Mouse (Mus musculus): ENCODE measurements around the gene Ppfia1.

Gene Ppfia1

DNA sequence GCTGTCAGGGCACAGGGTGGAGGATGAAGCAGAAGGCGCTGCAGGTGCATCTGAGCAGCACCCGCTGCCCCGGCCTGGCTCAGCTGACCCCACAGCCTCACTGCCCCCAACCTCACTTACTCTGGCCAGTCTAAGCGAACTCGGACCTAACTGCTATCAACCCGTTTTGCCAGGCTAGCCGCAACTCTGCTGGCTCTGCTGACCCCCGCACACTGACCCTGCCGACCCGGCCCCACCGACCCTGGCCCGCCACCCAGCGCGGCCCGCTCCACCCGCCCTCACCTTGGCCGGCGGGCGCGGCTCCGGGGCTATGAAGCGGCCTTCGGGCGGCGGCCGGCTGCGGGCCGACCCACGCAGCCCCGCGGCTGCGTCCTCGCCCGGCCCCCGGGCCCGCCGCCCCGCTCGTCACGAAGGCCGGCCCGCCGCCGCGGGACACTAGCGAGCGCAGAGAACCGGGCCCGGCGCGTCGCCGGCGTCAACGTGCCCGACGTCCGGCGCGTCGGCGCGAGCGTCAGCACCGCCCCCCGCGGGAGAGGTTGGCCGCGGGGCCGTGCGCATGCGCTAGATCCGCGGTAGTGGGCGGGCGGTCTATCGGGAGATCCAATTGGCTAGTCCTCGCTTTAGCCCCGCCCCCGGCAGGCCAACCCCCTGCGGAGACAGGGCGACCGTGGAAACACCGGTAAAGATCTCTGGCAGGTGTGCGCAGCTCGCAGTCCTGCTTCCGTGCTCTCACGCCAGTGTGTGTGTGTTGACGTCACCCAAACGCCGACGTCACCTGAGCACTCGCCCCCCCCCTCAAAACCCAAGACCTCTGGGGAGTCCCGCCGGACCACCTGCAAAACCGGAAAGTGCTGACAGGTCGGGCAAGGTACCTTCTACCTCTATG lies at the start of gene Ppfia1:
Ppfia1 (minus strand) TSS at position 493 of the 886 bp plus-strand sequence.
- ChIA-PET POLR2A (interaction anchor here in 3 of 4 experiments (0.6 to 2.0 kb wide), 10 partner anchors 12 to 837 kb away, joined by 3 to 11 read pairs (median 3); partner anchors contain the start of gene Fadd (in 2 of the 3)), CTCF (interaction anchor here in 3 of 4 experiments (0.6 to 1.2 kb wide), 4 partner anchors 124 to 497 kb away, joined by 3 to 8 read pairs (median 3); no protein-coding TSS in a partner anchor)

DNA sequence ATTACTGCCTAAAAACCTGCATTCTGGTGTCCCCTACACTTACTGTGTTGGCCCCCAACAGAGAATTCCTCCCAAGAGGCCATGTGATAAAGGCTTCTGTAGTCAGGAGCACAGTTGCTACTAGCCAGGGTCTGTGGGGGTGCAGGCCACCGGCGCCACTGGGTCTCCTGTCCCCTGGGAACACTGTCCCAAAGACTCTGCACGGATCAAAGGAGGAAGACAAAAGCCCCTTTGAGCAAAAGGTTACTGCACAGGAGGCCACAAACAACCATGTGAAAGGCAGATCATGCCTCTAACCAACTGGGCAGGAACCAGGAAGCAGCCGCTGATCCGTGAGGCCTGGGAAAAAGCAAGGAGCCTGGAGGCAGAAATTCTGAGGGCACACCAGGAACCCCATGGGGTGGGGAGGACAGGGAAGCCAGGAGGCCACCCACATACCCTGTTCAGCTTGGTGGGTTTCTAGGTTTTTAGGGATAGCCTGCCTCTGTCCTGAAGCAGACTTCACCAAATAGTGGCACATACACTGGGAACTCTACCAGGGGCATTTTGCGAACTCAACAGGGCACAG lies 46.9 kb upstream of the Ppfia1 start:
- POLR2A ChIA-PET = no interaction called here
- CTCF ChIA-PET = interaction anchor here in 1 of 4 experiments (0.6 kb wide), 1 partner anchor 311 kb away, joined by 4 read pairs; no protein-coding TSS in a partner anchor

DNA sequence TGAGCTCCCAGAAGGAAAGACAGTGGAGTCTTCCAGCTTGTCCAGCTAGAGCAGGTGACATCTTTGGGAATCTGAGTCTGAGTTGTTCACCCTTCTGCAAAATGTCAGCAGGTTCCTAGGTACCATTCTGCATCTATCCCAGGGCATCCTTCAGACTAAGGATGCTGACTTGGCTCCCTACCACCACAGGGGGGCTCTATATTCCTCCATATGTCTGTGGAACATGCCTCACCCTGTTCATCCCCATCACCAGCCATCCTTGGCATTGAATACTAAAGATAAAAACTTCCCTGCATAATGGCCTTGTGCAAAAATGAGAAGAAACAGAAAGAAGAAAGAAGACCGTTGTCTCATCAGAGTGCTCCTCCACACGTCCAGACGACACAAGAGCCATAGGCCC lies 36.0 kb upstream of the Ppfia1 start:
- CTCF ChIA-PET = interaction anchor here in 1 of 4 experiments (0.7 to 6.8 kb wide), 2 partner anchors 186 to 214 kb away, joined by 3 to 109 read pairs; no protein-coding TSS in a partner anchor
- POLR2A ChIA-PET = interaction anchor here in 1 of 4 experiments (1.5 kb wide), 1 partner anchor 10 kb away, joined by 5 read pairs; no protein-coding TSS in a partner anchor

DNA sequence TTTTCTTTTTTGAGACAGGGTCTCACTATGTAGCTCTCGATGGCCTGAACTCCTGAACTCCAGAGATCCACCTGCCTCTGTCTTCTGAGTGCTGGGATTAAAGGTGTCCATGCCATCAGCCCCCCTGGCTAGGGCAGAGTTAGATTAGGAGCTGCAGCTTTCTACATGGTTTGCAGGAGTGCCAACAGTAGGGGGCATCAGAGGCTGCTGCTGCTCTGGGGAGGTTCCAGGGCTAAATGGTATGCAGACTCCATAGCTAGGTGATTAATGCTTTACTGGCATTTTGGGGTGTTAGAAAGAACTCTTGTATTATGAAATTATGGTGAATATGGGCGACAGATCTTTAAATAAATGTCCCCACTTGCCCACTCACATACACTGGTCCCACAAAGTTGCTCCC lies 33.8 kb upstream of the Ppfia1 start:
- ChIA-PET POLR2A (interaction anchor here in 3 of 4 experiments (0.6 to 1.7 kb wide), 6 partner anchors 9 to 304 kb away, joined by 3 to 11 read pairs (median 4); no protein-coding TSS in a partner anchor), CTCF (interaction anchor here (0.5 to 6.8 kb wide), 49 partner anchors 9 to 716 kb away, joined by 3 to 109 read pairs (median 4); no protein-coding TSS in a partner anchor)

DNA sequence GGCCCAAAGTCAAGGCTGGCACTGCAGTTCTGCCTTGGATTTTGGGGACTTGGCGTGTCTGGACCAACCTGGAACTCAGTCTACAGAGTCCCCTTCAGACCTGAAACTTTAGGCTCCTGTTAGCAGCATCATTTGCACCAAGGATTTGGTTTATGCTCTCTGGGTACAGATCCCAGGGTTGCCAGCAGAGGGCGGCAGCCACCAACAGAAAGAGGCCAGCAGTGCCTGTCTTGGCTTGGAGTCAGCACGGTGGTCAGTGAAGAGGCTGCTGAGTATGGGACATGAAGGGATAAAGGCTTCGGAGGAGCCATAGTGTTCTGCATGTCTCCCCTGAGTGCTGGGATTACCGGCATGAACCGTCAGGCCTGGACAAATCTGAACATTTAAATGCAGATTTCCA lies 32.1 kb upstream of the Ppfia1 start:
- POLR2A ChIA-PET = interaction anchor here in 1 of 4 experiments (1.5 kb wide), 1 partner anchor 20 kb away, joined by 3 read pairs; no protein-coding TSS in a partner anchor

DNA sequence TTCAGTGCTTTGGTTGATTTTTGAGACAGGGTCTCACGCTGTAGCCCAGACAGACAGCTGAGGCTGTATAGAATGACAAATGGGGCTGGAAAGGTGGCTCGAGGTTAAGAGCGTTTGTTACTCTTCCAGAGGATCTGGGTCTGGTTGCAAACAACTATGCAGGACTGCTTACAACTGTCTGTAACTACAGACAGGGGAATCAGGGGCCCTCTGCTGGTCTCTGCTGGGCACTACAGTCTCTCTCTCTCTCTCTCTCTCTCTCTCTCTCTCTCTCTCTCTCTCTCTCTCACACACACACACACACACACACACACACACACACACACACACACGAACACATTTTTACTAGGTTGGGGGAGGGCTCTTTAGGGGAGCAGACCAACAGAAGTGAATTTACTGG lies 30.1 kb upstream of the Ppfia1 start:
- ChIA-PET POLR2A (interaction anchor here in 2 of 4 experiments (0.7 to 1.3 kb wide), 2 partner anchors 9 to 284 kb away, joined by 3 to 4 read pairs; no protein-coding TSS in a partner anchor), CTCF (interaction anchor here (0.6 to 6.8 kb wide), 11 partner anchors 39 to 528 kb away, joined by 3 to 109 read pairs (median 3); no protein-coding TSS in a partner anchor)

More for the DNA sequence above, 32.1 kb upstream of the Ppfia1 start:
- CTCF ChIA-PET = interaction anchor here (0.5 to 6.8 kb wide), 10 partner anchors 82 to 321 kb away, joined by 3 to 109 read pairs (median 3); no protein-coding TSS in a partner anchor

DNA sequence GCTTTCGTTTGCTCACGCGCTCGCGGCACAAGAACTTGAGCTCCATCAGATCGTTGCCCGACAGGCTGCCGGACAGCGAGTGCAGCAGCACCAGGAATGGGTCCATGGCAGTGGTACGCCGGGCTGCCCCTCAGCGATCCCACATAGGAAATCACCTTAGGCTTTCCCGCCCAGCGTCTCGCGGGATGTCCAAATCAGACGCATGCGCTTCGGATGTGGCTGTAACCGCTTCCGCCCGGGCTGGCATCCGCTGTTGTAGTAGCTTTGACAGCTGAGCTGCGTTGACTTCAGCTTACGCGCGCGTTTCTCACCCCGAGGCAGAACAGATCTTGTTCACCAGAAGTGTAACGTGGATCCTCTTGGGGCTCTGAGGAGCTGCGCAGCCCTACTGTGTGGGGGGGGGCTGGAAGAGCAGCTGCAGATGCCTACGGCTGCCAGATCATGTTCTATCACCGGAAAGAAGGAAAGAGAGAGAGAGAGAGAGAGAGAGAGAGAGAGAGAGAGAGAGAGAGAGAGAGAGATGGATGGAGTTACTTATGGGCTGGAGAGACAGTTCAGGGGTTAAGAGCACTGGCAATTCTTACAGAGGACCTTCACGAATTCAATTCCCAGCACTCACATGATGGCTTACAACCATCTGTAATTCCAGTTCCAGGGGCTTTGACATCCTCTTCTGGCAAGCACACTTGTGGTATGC lies 28.9 kb upstream of the Ppfia1 start, which contains the start of gene Fadd:
Fadd (minus strand) TSS at position 180 of the 697 bp plus-strand sequence.
- POLR2A ChIA-PET = interaction anchor here (0.6 to 2.5 kb wide), 40 partner anchors 10 to 753 kb away, joined by 3 to 12 read pairs (median 3); partner anchors contain the start of genes Cttn (in 1 of the 4), LTO1 (in 1 of the 4), Ppfia1 (in 1 of the 4) and Tpcn2 (in 1 of the 4)
- CTCF ChIA-PET = interaction anchor here (0.6 to 2.1 kb wide), 19 partner anchors 11 to 375 kb away, joined by 3 to 11 read pairs (median 4); no protein-coding TSS in a partner anchor

DNA sequence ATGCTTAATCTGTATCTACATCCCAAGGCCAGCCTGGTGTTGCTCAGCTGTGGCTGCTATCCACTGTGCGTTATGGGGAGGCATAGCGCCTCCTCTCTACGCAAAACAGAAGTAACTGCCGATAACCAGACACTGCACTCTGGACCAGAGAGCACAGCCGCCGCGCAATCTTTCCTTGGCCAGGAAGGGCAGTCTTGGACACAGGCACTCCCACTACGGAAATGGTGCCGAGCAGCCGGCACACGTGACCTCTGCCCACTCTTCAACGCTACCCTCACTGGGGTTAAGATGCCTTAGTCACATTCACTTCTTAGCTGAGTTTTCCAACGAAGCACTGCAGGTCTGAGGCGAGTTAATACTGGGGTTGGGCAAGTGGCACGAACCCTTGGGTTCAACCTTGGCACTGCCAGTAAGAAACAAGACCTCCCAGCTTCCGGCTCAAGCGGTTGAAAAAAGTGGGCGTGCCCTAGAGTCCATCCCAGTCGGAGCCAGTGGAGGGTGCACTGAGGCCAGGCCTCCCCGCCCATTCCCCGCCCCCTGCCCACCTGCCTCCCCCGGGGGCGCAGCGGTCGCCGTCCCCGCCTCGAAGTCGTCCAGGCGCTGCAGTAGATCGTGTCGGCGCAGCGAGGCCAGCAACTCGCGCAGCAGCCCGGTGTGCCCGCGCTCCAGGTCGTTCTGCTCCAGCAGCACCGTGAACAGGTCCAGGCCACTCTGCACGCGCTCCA lies 28.2 kb upstream of the Ppfia1 start:
- POLR2A ChIA-PET = interaction anchor here (0.6 to 2.5 kb wide), 41 partner anchors 10 to 752 kb away, joined by 3 to 12 read pairs (median 3); partner anchors contain the start of genes Cttn (in 1 of the 4), LTO1 (in 1 of the 4), Ppfia1 (in 1 of the 4) and Tpcn2 (in 1 of the 4)
- CTCF ChIA-PET = interaction anchor here (0.6 to 2.1 kb wide), 25 partner anchors 12 to 374 kb away, joined by 3 to 11 read pairs (median 3); no protein-coding TSS in a partner anchor

DNA sequence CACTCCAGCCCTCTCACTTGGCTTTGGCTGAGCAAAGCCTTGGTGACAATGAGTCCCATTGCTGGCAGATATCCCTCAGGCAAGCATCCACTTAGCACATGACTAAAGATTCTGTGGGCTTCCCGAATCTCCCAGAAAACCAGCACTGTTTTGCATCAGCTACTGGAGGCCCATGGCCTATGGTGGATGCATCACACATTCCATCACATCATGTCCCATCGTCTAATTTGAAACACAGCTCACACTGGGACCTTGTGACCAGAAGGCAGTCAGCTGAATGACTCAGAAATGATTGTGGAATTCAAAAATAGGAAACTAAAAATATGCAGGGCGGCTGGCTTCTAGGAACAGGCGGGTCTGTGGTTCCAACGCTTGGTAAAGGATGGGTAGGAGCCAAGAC lies 24.3 kb upstream of the Ppfia1 start:
- ChIA-PET CTCF (interaction anchor here (0.6 to 1.3 kb wide), 5 partner anchors 9 to 534 kb away, joined by 3 to 4 read pairs (median 3); no protein-coding TSS in a partner anchor), POLR2A (interaction anchor here in 1 of 4 experiments (0.5 to 3.7 kb wide), 2 partner anchors 10 to 429 kb away, joined by 3 to 11 read pairs; no protein-coding TSS in a partner anchor)

DNA sequence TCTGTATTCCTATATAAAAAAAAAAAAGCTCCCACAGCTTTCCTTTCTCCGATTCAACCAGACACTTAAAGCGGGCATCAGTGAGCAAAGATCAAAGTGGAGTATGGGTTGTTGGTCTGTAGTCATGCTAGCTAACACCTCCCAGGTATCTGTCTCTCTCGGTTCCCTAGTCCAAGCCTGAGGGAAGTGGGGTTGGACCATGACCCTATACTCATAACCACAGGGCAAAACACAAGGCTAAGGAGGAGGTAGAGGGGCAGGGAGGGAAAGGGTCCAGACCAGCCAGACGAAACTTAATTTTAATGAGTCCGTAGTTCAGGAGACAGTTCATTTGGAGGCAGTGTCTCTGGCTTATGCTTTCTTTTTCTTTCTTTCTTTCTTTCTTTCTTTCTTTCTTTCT lies 18.7 kb upstream of the Ppfia1 start:
- POLR2A ChIA-PET = interaction anchor here in 1 of 4 experiments (1.0 kb wide), 1 partner anchor 10 kb away, joined by 3 read pairs; the partner anchor contains the start of gene Fadd
- CTCF ChIA-PET = interaction anchor here in 1 of 4 experiments (1.0 kb wide), 1 partner anchor 251 kb away, joined by 4 read pairs; no protein-coding TSS in a partner anchor

DNA sequence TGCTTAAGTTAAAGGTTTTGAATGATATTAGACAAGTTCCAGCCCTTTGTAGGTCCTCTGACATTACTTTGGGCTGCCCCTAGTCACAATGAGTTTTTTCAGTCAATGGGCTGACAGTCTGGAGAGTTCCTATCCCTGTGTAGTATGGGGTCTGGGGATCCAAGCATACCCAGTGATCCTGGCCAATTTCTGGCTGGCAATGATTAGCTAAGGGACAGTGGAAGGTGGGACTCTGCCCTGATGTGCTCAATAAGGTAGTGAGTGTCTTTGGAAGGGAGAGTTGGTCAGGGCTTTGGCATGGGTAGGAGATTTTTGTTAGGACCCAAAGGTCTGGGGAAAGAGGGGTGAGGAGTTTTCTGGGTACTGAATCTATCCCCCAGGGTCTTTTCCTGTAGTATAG lies 18.1 kb upstream of the Ppfia1 start:
- POLR2A ChIA-PET = interaction anchor here in 1 of 4 experiments (1.0 kb wide), 1 partner anchor 10 kb away, joined by 3 read pairs; the partner anchor contains the start of gene Fadd
- CTCF ChIA-PET = no interaction called here

DNA sequence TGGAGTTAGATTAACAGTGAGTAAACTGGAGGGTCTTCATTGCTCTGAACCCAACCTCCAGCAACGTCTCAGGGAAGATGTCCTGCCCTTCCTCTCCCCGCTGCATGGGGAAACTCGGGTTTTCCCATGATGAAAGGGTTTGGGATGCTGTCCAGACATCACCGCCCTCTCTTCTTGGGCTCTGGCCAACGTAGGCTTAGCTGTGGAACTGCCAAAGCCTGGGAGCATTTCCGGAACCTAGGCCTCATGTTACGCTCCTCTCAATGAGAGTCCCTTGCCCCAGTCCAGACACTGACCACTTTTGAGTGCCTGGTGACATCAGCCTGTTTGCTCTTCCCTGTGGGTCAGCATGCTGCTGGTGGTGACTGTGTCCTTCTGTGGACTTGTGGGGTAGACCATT lies 15.9 kb upstream of the Ppfia1 start:
- ChIA-PET CTCF (no interaction called here), POLR2A (interaction anchor here in 2 of 4 experiments (0.5 to 2.3 kb wide), 3 partner anchors 10 to 297 kb away, joined by 3 to 11 read pairs (median 3); partner anchors contain the start of gene Fadd (in 1 of the 2))

DNA sequence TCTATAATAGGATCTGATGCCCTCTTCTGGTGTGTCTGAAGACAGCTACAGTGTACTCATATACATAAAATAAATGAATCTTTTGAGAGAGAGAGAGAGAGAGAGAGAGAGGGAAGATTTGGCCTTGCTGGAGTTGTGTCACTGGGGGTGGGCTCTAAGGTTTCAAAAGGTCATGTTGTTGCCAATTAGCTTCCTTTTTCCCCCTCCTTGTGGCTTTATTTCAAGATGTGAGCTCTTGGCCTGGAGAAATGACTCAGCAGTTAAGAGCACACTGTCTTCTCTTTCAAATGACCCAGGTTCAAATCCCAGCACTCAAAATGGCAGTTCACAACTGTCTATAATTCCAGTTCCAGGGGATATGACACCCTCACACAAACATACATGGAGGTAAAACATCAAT lies 14.6 kb upstream of the Ppfia1 start:
- POLR2A ChIA-PET = interaction anchor here in 2 of 4 experiments (0.6 to 2.3 kb wide), 5 partner anchors 11 to 310 kb away, joined by 3 to 11 read pairs (median 5); partner anchors contain the start of gene Fadd (in 2 of the 2)
- CTCF ChIA-PET = interaction anchor here in 3 of 4 experiments (0.6 to 1.6 kb wide), 6 partner anchors 13 to 1649 kb away, joined by 3 read pairs; partner anchors contain the start of gene Fadd (in 1 of the 3)

DNA sequence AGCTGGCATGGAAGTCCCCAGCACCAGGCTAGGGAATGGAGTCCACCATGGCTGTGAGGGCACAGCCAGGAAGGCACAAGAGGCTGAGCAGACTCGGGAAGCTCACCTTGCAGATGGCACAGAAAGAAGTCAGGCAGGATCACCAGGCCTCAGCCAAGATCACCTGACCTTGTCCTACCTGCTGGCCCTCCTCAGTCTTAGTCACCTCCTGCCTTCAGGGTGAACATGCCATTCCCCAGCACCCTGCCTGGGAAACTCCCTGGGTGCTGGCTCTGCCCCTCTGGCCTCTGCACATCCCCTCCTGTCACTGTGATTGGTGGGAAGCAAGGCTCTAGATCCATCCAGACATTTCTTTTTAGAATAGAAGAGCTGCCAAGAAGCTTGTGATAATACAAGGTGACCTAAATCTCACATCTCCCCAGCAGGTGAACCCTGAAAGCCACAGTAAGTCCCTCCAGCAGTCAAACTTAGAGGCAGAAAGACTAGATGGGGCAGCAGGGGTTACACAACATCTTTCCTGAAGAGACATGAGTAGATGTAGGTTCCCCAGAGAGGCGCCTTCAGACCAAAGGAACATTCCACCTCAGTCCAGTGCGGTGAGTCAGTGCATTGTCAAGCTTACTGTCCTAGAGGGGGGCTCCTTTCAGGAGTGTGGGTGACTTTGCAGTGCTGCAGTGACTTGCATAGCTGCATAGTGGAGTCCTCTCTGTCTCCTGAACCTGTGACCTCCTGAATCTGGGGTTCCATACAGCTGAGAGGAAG lies 13.6 kb upstream of the Ppfia1 start:
- POLR2A ChIA-PET = interaction anchor here in 1 of 4 experiments (1.1 to 2.3 kb wide), 3 partner anchors 12 to 94 kb away, joined by 4 to 11 read pairs (median 6); partner anchors contain the start of gene Fadd
- CTCF ChIA-PET = interaction anchor here in 3 of 4 experiments (0.8 to 1.6 kb wide), 4 partner anchors 14 to 1648 kb away, joined by 3 read pairs; partner anchors contain the start of gene Fadd (in 1 of the 3)

DNA sequence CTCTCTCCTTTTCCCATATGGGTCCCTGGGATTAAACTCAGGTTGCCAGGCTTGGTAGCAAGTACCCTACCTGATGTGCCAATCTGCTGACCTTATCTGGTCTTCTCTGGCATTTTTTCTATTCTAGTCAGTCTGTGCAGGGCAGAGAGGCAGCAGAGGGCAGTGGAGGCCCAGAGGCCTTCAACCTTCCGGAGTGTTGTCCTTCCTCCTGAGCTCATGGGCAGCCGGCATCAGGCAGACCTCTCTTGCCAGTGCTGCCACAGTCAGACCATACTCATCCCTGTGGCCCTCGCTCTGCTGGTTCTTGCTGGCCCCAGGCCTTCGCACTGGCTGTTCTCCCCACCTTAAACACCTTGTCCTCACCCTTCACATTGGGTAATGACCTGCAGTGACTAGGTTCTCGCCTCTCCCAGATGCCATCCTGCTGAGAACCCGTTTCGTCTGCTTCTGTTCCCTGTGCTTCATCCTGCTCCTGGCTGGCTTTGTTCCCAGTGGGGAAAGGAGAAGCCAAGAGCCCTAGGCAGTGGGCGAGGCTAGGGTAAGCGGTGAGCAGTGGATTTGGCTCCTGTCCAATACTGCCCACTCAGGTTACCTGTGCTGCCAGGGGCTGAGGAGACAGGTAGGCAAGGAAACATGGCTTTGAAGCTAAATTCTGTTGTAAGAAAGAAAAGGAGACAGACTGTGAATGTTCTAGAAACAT lies 10.1 kb upstream of the Ppfia1 start:
- ChIA-PET CTCF (interaction anchor here in 1 of 4 experiments (0.6 kb wide), 1 partner anchor 377 kb away, joined by 4 read pairs; no protein-coding TSS in a partner anchor), POLR2A (interaction anchor here in 1 of 4 experiments (0.7 kb wide), 1 partner anchor 18 kb away, joined by 3 read pairs; no protein-coding TSS in a partner anchor)
